Mouse (Mus musculus) heart, embryonic 10.5 days (tissue): Measurements from ENCODE around the gene Npffr2. TPM values are rescaled to one million over a fixed set of nuclear protein-coding genes. Genes with fewer than 3 reads are reported as not detected.

Source experiments
- DNase-seq: peaks from one replicate; pipeline ENCODE4 v3.0.0-alpha.2; 2017; ENCODE audit warnings: low spot score
- H3K27ac ChIP-seq: fragments of 300-500 bp; sonication (generic); 2 replicates; pipeline ENCODE4 v1.5.1; 2016; ENCODE audit warnings: mild to moderate bottlenecking
- H3K27me3 ChIP-seq: fragments of 300-500 bp; sonication (generic); 2 replicates; pipeline ENCODE4 v1.6.1; 2016; ENCODE audit warnings: mild to moderate bottlenecking; ENCODE audit not compliant: poor library complexity, insufficient read depth, severe bottlenecking
- H3K36me3 ChIP-seq: fragments of 300-500 bp; sonication (generic); 2 replicates; pipeline ENCODE4 v1.6.1; 2016; ENCODE audit warnings: mild to moderate bottlenecking, moderate library complexity
- H3K4me1 ChIP-seq: fragments of 300-500 bp; sonication (generic); 2 replicates; pipeline ENCODE4 v1.6.1; 2016; ENCODE audit warnings: mild to moderate bottlenecking
- H3K4me3 ChIP-seq: fragments of 300-500 bp; sonication (generic); 2 replicates; pipeline ENCODE4 v1.5.1; 2016; ENCODE audit warnings: mild to moderate bottlenecking, moderate library complexity
- H3K9me3 ChIP-seq: fragments of 300-500 bp; sonication (generic); 2 replicates; pipeline ENCODE4 v1.6.1; 2016; ENCODE audit warnings: mild to moderate bottlenecking, moderate library complexity
- WGBS: fragments of 180-500 bp; shearing (Covaris S2); methylation state at CpG from one replicate; pipeline ENCODE4 v1.1.7; 2016; 5-methylcytosine and 5-hydroxymethylcytosine counted together
- polyA plus RNA-seq: library from polyadenylated mRNA; unstranded; fragments of >200 nt; fragmentation: Nextera tagmentation; extraction: Ambion mirVana; gene quantifications from 2 replicates; pipeline ENCODE4 v1.2.1, GENCODE M21; 2016

Npffr2 gene
- polyA plus RNA-seq, 1 experiment from 2014 or later = 0.18 TPM

- Histone ChIP-seq H3K27me3 (no peaks in the 10 kb centered on the region), H3K4me3 (no peak overlapping the region), H3K9me3 (no peaks in the 10 kb centered on the region), H3K36me3 (no peaks in the 10 kb centered on the region), H3K4me1 (no peaks in the 10 kb centered on the region), H3K27ac (no peak overlapping the region)
- WGBS = 83% methylated on average over 1 of the region's 1 CpGs
- no peak for DNase-seq
Observed at GRCm38 (mm10) chr5:89579181-89579580, 52.0 kb downstream of the Npffr2 start.

- Histone ChIP-seq H3K27me3 (no peaks in the 10 kb centered on the region), H3K9me3 (no peaks in the 10 kb centered on the region), H3K4me3 (no peak overlapping the region), H3K27ac (no peak overlapping the region), H3K36me3 (no peaks in the 10 kb centered on the region), H3K4me1 (no peaks in the 10 kb centered on the region)
- 56% methylated on average over 1 of the region's 1 CpGs for WGBS
- no peak for DNase-seq
Observed at GRCm38 (mm10) chr5:89581143-89581542, 53.9 kb downstream of the Npffr2 start.

- Histone ChIP-seq H3K36me3 (no peaks in the 10 kb centered on the region), H3K4me1 (no peaks in the 10 kb centered on the region), H3K9me3 (no peaks in the 10 kb centered on the region), H3K27ac (no peak overlapping the region), H3K4me3 (no peak overlapping the region), H3K27me3 (no peaks in the 10 kb centered on the region)
- 87% methylated on average over 5 of the region's 5 CpGs for WGBS
- DNase-seq = no peak
Observed at GRCm38 (mm10) chr5:89581742-89582366, 54.6 kb downstream of the Npffr2 start.

GRCm38 (mm10) chr5:89585021-89585420, 57.8 kb downstream of the Npffr2 start:
- Histone ChIP-seq H3K4me3 (no peak overlapping the region), H3K27me3 (no peaks in the 10 kb centered on the region), H3K27ac (no peak overlapping the region), H3K4me1 (no peaks in the 10 kb centered on the region), H3K9me3 (no peaks in the 10 kb centered on the region), H3K36me3 (no peaks in the 10 kb centered on the region)
- DNase-seq = no peak
- 79% methylated on average over 3 of the region's 3 CpGs for WGBS

GRCm38 (mm10) chr5:89592301-89592700, 65.1 kb downstream of the Npffr2 start:
- Histone ChIP-seq H3K27me3 (no peaks in the 10 kb centered on the region), H3K36me3 (no peaks in the 10 kb centered on the region), H3K9me3 (no peaks in the 10 kb centered on the region), H3K4me3 (no peak overlapping the region), H3K27ac (no peak overlapping the region), H3K4me1 (no peaks in the 10 kb centered on the region)
- no peak for DNase-seq
- WGBS = 75% methylated on average over 4 of the region's 4 CpGs

GRCm38 (mm10) chr5:89611322-89612015, 84.2 kb downstream of the Npffr2 start:
- WGBS = 66% methylated on average over 2 of the region's 2 CpGs
- no peak overlapping the region for H3K4me3 ChIP-seq
- no peaks in the 10 kb centered on the region for H3K36me3 ChIP-seq
- no peaks in the 10 kb centered on the region for H3K27me3 ChIP-seq
- H3K27ac ChIP-seq = no peak overlapping the region
- no peaks in the 10 kb centered on the region for H3K4me1 ChIP-seq
- no peaks in the 10 kb centered on the region for H3K9me3 ChIP-seq
- no peak for DNase-seq

GRCm38 (mm10) chr5:89612262-89612661, 85.0 kb downstream of the Npffr2 start:
- DNase-seq = no peak
- 75% methylated on average over 6 of the region's 6 CpGs for WGBS
- no peaks in the 10 kb centered on the region for H3K4me1 ChIP-seq
- H3K9me3 ChIP-seq = no peaks in the 10 kb centered on the region
- no peaks in the 10 kb centered on the region for H3K27me3 ChIP-seq
- no peak overlapping the region for H3K27ac ChIP-seq
- H3K36me3 ChIP-seq = no peaks in the 10 kb centered on the region
- H3K4me3 ChIP-seq = no peak overlapping the region

GRCm38 (mm10) chr5:89631599-89631998, 104.4 kb downstream of the Npffr2 start:
- Histone ChIP-seq H3K4me3 (no peak overlapping the region), H3K27me3 (no peaks in the 10 kb centered on the region), H3K36me3 (no peaks in the 10 kb centered on the region), H3K9me3 (no peaks in the 10 kb centered on the region), H3K27ac (no peak overlapping the region), H3K4me1 (no peaks in the 10 kb centered on the region)
- no peak for DNase-seq
- WGBS = 72% methylated on average over 1 of the region's 1 CpGs

Other genes starting within 250 kb of the Npffr2 start
- gene Gc, start 69.5 kb upstream of the Npffr2 start, polyA plus RNA-seq = 1.2 TPM in 1 of 2 replicates, not detected in the other